Mouse (Mus musculus) liver, embryonic 14.5 days (tissue): Measurements from ENCODE around the gene Nr1h4.

Experiments used
- CTCF ChIP-seq: IDR thresholded peaks from 2 replicates; pipeline ENCODE4 v1.5.1; 2016; ENCODE audit warnings: antibody characterized with exemption, low read depth, control low read depth
- EP300 ChIP-seq: IDR thresholded peaks from 2 replicates; pipeline ENCODE4 v1.6.1; 2016; ENCODE audit warnings: antibody characterized with exemption, low read depth

- TF ChIP-seq CTCF (no peak), EP300 (no peak)
These were observed 91.4 kb downstream of the Nr1h4 start for GRCm38 (mm10) chr10:89441961-89442360.
